Mouse (Mus musculus): ENCODE data around the gene Rhox1. TPM values are rescaled to one million over a fixed set of nuclear protein-coding genes. Genes with fewer than 3 reads are reported as not detected.
"Not testable (repeated sequence)": the region's sequence is repeated elsewhere in the genome, so short reads cannot be mapped to it uniquely, and the experiment has no call there.

Gene Rhox1
- polyA plus RNA-seq, 1 experiment from 2014 or later, result not detected

DNA sequence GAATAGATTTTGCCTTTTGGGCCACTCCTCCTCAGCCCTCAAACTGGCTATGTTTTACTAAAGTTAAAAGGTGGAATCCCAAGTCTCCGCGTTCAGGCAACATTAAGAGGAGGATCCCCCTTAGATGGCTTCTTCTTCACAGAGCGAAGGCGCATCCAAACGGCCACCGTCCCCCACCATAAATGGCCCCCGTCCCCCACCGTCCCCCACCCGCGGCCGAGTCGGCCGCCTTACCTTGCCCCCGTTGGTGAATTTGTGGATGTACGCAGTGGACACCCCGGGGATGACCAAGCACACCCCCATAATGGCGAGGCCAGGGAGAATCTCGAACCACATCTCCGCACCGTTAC is 31.3 kb downstream of the Rhox1 start:
- H3K27me3 ChIP-seq (ENCODE audit: control insufficient read depth, insufficient read depth, low read length), result no peaks in the 10 kb centered on the region
- peak overlapping the region; percentile 58 for H3K4me2 ChIP-seq (ENCODE audit: low read length)
- H3K9ac ChIP-seq (replicated peaks; ENCODE audit: low read length), result peak overlapping the region; percentile 60; the same call in 1 of the 2 replicates
- H3K27ac ChIP-seq (replicated peaks; ENCODE audit: low read depth, low read length), result peak overlapping the region; percentile 41
- H3K36me3 ChIP-seq (ENCODE audit: control insufficient read depth, insufficient read depth, low read length), result 0 out of 2 replicates have a peak, but pooled peaks cover 3% of the 10 kb centered on the region
- 21% methylated on average over 20 of the region's 20 CpGs for WGBS
- ATAC-seq (ENCODE audit: low FRiP score, low TSS enrichment) (no peak), DNase-seq (no peak)
- 0 out of 2 replicates have a peak, but pooled peaks cover 3% of the 10 kb centered on the region for H3K4me1 ChIP-seq (ENCODE audit: control insufficient read depth, insufficient read depth, low read length)
- no peaks in the 10 kb centered on the region for H3K9me3 ChIP-seq (ENCODE audit: control insufficient read depth, low read length)
- H3K4me3 ChIP-seq (replicated peaks; ENCODE audit: low read depth, low read length), result peak overlapping the region; percentile 51

DNA sequence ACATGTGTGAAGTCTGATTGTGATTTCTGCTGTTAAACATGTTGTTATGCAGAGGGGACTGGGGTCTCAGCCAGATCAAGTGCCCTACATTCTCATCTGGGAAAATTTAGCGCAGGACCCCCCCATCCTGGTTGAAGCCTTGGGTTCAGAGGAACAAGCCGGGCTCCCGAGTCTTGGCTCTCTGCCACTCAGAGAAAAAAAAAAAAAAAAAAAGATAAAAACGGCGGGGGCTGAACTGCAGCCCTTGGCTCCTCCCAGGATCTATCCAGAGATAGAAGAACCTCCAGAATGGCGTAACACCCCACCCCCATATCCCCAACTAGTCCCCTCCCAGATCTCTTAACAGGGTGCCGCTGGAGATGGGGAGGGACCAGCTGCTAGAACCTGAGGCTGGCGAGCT is 37.7 kb downstream of the Rhox1 start:
- ATAC-seq (ENCODE audit: low FRiP score, low TSS enrichment); H3K27me3 ChIP-seq (ENCODE audit: control insufficient read depth, insufficient read depth, low read length); H3K9me3 ChIP-seq (ENCODE audit: control insufficient read depth, low read length); H3K4me1 ChIP-seq (ENCODE audit: control insufficient read depth, insufficient read depth, low read length); H3K9ac ChIP-seq (replicated peaks; ENCODE audit: low read length); H3K27ac ChIP-seq (replicated peaks; ENCODE audit: low read depth, low read length); H3K36me3 ChIP-seq (ENCODE audit: control insufficient read depth, insufficient read depth, low read length); H3K4me3 ChIP-seq (replicated peaks; ENCODE audit: low read depth, low read length); H3K4me2 ChIP-seq (ENCODE audit: low read length); DNase-seq: not testable (repeated sequence)
- 70% methylated on average over 6 of the region's 8 CpGs for WGBS

DNA sequence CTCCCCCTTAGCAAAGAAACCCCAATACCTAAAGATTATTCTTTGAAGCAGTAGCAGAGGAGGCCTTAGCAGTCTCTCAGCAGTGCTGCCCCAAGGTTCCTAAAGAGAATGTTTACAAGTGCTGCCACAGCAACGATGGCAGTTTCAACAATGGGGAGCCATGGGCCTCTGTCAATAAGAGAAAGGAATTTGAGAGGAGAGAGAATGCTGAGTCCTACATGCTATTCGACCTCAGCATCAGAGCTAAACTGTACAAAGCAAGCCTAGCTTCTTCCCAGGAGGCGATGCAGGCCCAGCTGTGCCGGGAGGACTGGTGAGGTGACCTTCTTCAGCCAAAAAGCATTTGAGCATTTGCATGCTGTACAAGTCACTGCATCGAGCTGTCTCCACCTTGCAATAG is 53.3 kb downstream of the Rhox1 start, which contains the start of gene Akap14:
Akap14 (minus strand) TSS at position 101 of the 400 bp plus-strand sequence.
- Histone ChIP-seq H3K4me1 (ENCODE audit: control insufficient read depth, insufficient read depth, low read length) (no peaks in the 10 kb centered on the region), H3K36me3 (ENCODE audit: control insufficient read depth, insufficient read depth, low read length) (no peaks in the 10 kb centered on the region), H3K4me2 (ENCODE audit: low read length) (no peak within 1 kb of the TSS), H3K27ac (replicated peaks; ENCODE audit: low read depth, low read length) (no peak within 1 kb of the TSS), H3K27me3 (ENCODE audit: control insufficient read depth, insufficient read depth, low read length) (no peaks in the 10 kb centered on the region), H3K9ac (replicated peaks; ENCODE audit: low read length) (no peak within 1 kb of the TSS), H3K9me3 (ENCODE audit: control insufficient read depth, low read length) (no peaks in the 10 kb centered on the region), H3K4me3 (replicated peaks; ENCODE audit: low read depth, low read length) (no peak within 1 kb of the TSS)
- ATAC-seq (ENCODE audit: low FRiP score, low TSS enrichment) (no peak), DNase-seq (no peak)
- 44% methylated on average over 5 of the region's 5 CpGs for WGBS

DNA sequence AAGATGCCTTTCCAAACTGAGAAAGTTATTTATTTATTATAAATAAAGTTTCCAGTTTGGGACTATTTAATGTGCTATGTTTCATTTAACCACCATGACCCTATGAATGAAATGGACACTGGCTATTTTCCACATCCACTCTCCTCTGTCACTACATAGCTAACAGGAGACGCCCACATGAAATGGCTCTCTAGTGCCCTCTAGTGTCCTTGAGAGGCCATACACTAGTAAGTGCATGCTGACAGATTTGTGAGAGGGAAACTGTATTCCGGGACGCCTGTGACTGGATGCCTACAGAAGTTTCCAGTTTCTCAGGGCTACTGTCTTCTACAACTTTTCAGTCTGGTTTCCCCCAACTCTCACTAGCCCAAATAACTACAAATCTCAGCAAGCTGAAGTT is 55.0 kb downstream of the Rhox1 start:
- Histone ChIP-seq H3K4me3 (replicated peaks; ENCODE audit: low read depth, low read length) (no peak overlapping the region), H3K9me3 (ENCODE audit: control insufficient read depth, low read length) (no peaks in the 10 kb centered on the region), H3K36me3 (ENCODE audit: control insufficient read depth, insufficient read depth, low read length) (no peaks in the 10 kb centered on the region), H3K4me2 (ENCODE audit: low read length) (no peak overlapping the region), H3K27ac (replicated peaks; ENCODE audit: low read depth, low read length) (no peak overlapping the region), H3K9ac (replicated peaks; ENCODE audit: low read length) (no peak overlapping the region), H3K27me3 (ENCODE audit: control insufficient read depth, insufficient read depth, low read length) (no peaks in the 10 kb centered on the region), H3K4me1 (ENCODE audit: control insufficient read depth, insufficient read depth, low read length) (no peaks in the 10 kb centered on the region)
- 41% methylated on average over 3 of the region's 3 CpGs for WGBS
- no peak for ATAC-seq (ENCODE audit: low FRiP score, low TSS enrichment)
- DNase-seq, result peak; percentile 69

Other genes with a start within 250 kb of the Rhox1 start
- gene Sept6, start 230.5 kb downstream of the Rhox1 start, polyA plus RNA-seq (2014; fragmentation: Nextera tagmentation; extraction: Ambion mirVana), result 62.2 and 76.7 TPM in 2 replicates
- not detected in 2 replicates for gene Sowahd, start 173.4 kb downstream of the Rhox1 start, polyA plus RNA-seq (2014; fragmentation: Nextera tagmentation; extraction: Ambion mirVana)
- gene Rpl39, start 136.9 kb downstream of the Rhox1 start, polyA plus RNA-seq (2014; fragmentation: Nextera tagmentation; extraction: Ambion mirVana), result 348 and 369 TPM in 2 replicates
- gene Upf3b, start 111.9 kb downstream of the Rhox1 start, polyA plus RNA-seq (2014; fragmentation: Nextera tagmentation; extraction: Ambion mirVana), result 26.6 and 28.8 TPM in 2 replicates
- gene Nkap, start 95.5 kb downstream of the Rhox1 start, polyA plus RNA-seq (2014; fragmentation: Nextera tagmentation; extraction: Ambion mirVana), result 27.1 and 29.4 TPM in 2 replicates
- gene Akap14, start 53.4 kb downstream of the Rhox1 start, polyA plus RNA-seq (2014; fragmentation: Nextera tagmentation; extraction: Ambion mirVana), result 0.22 and 0.63 TPM in 2 replicates
- 577 and 838 TPM in 2 replicates for gene Ndufa1, start 31.1 kb downstream of the Rhox1 start, polyA plus RNA-seq (2014; fragmentation: Nextera tagmentation; extraction: Ambion mirVana)
- 20.5 and 20.8 TPM in 2 replicates for gene Rnf113a1, start 31.0 kb downstream of the Rhox1 start, polyA plus RNA-seq (2014; fragmentation: Nextera tagmentation; extraction: Ambion mirVana)
- gene Gm9, start 11.2 kb downstream of the Rhox1 start, polyA plus RNA-seq (2014; fragmentation: Nextera tagmentation; extraction: Ambion mirVana), result not detected in 2 replicates
- gene Rhox2a, start 22.7 kb upstream of the Rhox1 start, polyA plus RNA-seq (2014; fragmentation: Nextera tagmentation; extraction: Ambion mirVana), result not detected in 2 replicates
- not detected in 2 replicates for gene Rhox3a, start 27.7 kb upstream of the Rhox1 start, polyA plus RNA-seq (2014; fragmentation: Nextera tagmentation; extraction: Ambion mirVana)
- not detected in 2 replicates for gene Rhox4a, start 43.1 kb upstream of the Rhox1 start, polyA plus RNA-seq (2014; fragmentation: Nextera tagmentation; extraction: Ambion mirVana)
- gene Rhox3a2, start 157.8 kb upstream of the Rhox1 start, polyA plus RNA-seq (2014; fragmentation: Nextera tagmentation; extraction: Ambion mirVana), result not detected in 2 replicates
- gene Rhox4a2, start 168.6 kb upstream of the Rhox1 start, polyA plus RNA-seq (2014; fragmentation: Nextera tagmentation; extraction: Ambion mirVana), result not detected in 2 replicates
- not detected in 2 replicates for gene Rhox2b, start 189.8 kb upstream of the Rhox1 start, polyA plus RNA-seq (2014; fragmentation: Nextera tagmentation; extraction: Ambion mirVana)
- gene Rhox4b, start 210.2 kb upstream of the Rhox1 start, polyA plus RNA-seq (2014; fragmentation: Nextera tagmentation; extraction: Ambion mirVana), result not detected in 2 replicates
- not detected in 2 replicates for gene Rhox2c, start 231.4 kb upstream of the Rhox1 start, polyA plus RNA-seq (2014; fragmentation: Nextera tagmentation; extraction: Ambion mirVana)
- not detected in 2 replicates for gene Rhox3c, start 236.3 kb upstream of the Rhox1 start, polyA plus RNA-seq (2014; fragmentation: Nextera tagmentation; extraction: Ambion mirVana)